Mouse (Mus musculus) urinary bladder, postnatal 14 days (tissue): Measurements from ENCODE around the gene Fgf8.

ENCODE experiments used
- DNase-seq: peaks from one replicate; pipeline ENCODE4 v3.0.0; 2021; ENCODE audit warnings: low spot score

Fgf8 gene

GRCm38 (mm10) chr19:45748691-45749242 lies 6.1 kb upstream of the Fgf8 start:
- no peak for DNase-seq

- no peak for DNase-seq
Observed at GRCm38 (mm10) chr19:45748206-45748605, 5.5 kb upstream of the Fgf8 start.

DNA sequence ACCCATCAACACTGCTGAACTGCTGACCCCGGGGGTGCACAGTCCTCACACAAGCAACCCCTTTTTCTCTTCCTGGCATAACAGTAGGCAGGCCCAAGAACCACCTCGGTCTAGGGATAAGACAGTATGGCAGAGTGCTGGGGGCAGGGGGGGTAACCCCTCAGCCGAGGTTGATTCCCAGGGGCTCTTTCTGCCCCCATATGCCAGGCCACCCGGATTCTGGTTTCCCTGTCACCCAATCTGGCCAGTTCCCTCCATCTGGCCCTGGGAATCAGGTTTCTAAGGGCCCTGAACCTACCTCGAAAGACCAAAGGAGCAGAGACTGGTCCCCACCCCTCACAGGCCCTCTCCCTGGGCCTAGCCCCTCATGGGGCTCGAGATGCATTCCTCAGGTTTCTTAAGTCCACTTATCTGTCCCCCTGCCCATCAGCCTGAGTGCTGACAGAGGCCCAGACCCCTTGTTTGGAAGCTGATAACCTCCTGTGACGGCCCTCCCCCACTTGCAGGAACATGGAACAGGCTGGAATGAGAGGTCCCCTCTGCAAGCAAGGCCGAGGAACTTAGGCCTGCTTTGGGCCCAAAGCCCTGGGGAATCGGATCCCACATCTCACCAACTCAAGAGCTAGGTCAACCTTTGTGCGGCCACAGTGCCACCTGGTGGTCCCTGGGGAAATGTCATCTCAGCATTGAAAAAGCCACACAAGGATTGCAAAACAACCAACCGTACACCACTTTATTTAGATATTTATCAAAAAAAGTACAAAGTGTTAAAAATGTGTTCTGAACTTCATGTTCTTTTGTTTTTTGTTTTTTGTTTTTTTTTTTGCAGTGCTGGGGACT lies 4.5 kb upstream of the Fgf8 start:
- peak; percentile 87 for DNase-seq

DNA sequence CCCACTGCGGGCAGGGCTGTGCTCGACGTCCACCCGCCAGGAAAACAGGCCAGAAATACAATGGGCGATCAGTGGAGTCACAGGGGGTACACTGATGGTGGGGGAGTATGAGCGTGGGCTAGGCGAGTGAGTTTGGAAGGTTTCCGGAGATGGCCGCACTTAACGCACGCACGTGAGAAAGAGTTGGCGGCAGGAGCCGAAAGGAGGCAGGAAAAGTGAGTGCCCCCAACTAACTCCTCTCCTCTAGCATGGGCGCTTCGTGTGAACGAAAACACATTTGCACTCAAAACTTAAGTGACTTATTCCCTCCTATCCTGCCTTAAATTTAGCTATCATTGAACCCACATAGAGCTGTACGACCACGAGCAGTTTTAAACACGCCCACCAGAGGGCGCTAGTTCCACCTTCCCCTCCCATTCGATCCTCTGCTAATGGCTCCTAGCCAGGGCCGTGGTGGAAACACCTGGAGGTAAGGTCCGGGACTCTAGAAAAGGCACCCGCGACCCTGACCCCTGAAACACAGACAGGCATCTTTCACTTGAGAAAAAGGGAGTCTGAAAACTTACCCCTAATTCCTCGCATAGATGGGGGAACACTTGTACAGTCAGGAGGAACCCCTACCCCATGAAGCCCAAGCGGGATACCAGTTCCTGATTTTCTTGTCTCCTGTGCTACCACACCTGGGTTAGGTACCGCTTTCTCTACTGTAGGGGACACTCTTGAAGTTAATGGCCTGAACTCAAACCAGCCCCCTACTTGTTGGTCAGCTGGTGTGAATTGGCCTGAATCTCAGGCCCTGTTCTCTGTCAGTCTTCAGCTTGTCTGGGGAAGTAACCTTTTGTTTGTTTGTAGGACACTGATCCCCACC lies 3.7 kb upstream of the Fgf8 start:
- peak; percentile 80 for DNase-seq

DNA sequence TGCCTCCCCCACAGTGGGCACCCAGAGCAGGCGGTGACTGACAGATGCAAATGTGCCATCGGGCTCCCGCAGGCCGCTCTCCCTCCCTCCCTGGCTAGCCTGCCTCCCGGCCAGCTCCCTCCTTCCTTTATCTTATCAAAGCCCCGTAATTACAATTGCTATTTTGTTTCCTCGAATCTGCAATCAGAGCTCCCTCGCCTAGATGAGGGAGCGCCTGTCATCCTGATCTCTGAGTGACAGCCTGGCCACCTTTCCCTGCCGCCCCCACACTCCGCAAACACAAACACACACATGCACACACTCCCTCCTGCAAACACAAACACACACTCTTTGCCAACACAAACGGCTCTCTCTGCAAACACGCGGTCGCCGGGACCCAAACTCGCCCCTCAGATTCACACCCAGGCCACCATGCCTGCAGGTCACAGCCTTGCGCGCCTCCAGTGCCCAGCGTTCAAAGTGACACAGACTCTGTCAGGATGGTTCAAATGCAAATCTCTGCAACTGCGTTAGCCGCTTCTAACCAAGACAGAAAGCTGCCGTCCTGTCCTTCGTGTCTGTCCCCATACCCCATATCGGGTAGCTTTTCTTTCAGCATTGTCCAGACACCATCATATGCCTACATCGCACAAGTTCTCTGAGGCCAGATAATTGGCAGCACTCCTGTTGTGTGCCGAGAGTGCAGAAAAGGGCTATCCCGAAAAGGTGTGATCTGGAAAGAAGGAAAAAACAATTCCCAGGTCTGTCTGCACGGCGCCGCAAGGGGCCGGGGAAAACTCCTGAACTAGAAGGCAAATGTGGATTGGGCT lies 2.8 kb upstream of the Fgf8 start:
- no peak for DNase-seq

DNA sequence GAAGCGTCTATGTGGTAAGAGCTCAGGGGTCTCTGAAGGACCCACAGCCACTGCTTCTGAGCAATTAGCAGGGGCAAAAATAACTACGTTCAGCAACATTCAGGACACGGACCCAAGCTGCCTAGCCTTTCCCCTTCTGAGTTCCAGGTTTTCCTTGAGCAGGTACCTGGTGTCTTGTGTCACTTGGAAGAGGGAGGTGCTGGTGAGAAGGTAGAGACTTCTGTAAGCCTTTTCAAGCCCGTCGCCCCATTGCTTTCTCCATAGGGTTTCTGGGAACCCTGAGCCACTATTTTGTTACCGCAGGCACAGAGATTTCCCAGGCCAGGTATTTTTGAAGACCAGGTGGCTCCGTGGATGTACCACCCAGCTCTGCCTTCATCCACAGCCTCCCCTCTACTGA lies 904 bp upstream of the Fgf8 start:
- DNase-seq: no peak

GRCm38 (mm10) chr19:45742984-45743575 lies 365 bp upstream of the Fgf8 start:
- no peak for DNase-seq

DNA sequence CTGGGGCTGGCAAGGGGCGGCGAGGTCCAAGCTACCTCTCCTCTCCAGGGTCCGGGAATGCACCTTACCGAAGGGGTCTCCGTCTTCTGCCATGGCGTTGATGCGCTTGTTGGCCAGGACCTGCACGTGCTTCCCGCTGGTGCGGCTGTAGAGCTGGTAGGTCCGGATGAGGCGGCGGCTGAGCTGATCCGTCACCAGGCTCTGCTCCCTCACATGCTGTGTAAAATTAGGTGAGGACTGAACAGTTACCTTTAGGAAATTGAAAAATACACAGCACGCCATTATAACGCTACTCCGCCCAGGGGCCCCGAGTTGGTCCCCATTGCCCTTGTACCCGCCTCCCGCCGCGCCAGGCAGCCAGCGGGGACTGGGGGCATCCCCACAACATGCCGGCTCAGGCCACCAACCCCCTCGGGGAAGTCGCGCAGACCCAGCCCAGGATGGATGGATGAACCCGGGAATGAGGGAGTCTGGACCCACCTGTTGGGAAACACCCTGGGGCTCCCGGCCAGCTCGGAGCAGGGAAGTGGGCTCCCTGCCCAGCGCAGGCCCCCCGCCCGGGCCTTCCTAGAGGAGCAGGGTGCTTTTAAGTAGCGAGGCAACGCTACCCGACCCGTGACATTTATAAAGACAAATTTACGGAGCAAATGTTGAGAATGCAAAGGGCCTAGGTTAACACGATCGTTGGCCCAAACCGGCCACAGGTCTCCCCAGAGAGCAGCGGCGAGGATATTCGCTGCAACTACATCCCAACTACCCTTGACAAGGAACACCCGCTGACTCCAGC lies 1.1 kb downstream of the Fgf8 start:
- DNase-seq: no peak

DNA sequence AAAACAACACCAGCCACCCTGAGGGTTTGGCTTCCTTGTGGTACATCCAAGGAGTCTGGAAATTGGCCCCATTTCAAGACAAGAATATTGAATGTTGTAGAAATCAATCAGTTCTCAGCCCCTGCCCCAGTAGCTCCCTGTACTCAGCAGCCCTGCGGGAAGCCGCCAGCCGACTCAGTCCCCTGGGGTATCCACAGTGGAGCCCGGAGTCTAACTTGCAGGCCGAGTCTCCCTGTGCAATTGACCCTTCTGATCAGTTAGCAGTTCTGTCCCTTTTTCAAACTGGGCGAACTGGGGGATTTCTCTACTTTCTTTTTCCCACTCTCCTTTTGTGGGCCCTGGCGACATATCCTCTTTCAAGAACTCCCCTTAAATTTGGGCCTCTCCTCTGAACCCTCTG lies 1.9 kb downstream of the Fgf8 start:
- no peak for DNase-seq

DNA sequence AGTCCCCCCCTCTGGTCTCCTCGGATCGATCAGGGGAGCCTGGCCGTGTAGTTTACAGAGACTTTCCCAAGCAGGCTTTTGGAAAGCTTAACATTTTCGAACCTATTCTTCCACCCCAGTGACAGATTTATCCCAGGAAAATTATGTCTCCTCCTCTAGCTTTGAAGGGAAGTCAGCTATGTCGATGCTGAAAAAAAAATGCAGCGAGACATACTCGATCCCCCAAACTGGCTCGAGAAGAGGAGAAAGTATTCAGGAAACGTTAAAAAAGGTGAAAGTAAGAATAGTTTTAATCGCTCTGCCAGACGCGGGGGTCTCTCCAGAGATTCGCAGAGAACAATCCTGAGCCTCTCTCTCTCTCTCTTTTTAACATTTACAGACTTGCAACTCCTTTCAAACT lies 2.5 kb downstream of the Fgf8 start:
- no peak for DNase-seq

- DNase-seq: no peak
Observed at GRCm38 (mm10) chr19:45738521-45738920, 4.2 kb downstream of the Fgf8 start.

DNA sequence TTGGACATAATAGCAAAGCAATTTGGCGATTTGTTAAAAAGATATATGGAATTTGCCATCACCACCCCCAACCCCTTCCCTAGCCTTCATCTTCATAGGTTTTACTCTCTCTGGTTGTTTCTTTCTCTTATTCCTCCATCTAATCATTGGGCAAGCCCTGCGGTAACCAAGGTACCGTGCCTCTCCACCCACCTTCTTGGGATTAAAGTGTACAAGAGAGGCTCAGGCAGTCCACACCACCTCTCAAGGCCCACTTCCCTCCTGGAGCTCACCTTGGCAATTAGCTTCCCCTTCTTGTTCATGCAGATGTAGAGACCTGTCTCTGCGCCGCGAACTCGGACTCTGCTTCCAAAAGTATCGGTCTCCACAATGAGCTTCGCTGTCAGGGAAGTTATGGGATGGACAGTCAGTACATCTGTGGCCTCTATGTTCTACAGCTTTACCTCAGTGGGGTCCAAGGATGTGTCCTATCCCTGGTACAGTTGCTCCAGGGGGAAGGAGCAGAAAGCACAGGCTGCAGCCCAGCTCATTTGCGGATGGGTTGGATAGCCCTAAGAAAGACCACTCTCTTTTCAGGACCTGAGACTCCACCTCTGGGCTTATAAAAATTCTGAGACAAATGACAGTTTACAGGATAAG lies 4.8 kb downstream of the Fgf8 start:
- DNase-seq: no peak

DNA sequence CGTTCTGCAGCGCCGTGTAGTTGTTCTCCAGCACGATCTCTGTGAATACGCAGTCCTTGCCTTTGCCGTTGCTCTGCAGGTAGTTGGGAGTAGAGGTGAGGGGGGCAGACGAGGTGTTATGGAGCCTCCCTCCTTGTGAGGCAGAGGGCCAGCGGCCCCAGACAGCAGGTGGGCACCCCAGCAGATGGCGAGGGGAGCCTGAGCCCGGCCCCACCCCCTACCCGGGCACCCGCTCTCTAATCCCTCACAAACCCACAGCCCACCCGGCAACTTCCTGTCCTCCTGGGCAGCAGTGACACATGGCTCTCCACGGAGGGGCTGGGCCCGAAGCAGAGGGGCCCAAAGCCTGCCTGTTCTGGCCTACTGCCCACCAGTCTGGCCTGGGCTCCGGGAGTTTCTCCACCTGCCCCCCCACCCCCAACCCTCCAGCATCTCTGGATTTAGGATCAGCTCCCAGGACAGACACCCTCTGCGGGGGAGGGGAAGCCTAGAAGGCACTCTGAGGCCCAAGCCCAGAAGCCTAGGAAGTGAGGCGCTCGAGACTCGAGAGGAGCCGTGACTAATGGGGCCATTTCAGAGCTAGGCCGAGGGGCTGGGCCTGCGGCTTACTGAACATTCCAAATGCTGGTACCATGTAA lies 5.4 kb downstream of the Fgf8 start:
- DNase-seq: no peak

DNA sequence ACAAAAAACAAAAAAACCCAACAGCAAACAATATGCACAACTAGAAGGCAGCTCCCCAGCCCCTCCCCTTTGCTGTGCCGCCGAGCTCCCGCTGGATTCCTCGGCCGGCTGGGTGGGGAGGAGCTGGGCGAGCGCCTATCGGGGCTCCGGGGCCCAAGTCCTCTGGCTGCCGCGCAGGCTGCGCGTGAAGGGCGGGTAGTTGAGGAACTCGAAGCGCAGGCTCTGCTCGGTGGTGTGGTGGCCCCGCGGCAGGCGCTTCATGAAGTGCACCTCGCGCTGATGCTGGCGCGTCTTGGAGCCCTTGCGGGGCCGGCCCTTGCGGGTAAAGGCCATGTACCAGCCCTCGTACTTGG lies 5.9 kb downstream of the Fgf8 start:
- DNase-seq: peak; percentile 47

DNA sequence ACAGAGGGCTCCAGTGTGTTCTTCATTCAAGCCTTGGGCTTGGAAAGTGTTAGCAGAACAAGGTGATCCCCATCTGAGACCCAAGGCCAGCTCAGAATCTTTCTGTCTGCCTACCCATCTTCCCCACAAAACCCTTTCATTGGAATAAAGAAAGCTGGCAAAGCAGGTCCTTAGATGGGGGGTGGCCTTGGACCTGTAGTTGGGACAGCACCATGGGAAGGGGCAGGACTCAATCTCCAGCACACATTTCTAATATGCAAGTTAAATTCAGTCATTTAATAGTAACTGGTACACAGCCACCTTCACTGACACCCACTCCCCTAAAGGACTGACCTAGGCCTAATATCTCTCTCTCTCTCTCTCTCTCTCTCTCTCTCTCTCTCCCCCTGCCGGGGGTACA lies 6.5 kb downstream of the Fgf8 start:
- no peak for DNase-seq

DNA sequence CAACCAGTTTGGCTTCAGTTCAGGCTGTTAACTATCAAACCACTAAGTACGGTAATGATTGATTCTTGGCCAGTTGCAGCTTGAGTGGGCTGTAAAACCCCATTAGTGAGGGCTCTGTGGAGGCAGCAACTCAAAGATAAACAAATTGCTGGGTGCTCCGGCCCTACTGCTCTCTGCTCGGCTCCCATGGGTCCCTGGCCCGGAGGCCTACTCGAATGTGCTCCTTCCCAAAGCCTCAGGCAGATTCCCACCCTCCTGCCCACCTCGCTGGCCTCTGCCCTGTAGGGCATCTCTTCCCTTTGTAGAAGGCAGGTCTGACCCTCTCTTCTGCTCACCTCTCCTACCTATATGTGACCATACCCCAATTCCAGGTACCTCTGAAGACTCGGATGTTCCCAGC lies 8.0 kb downstream of the Fgf8 start:
- DNase-seq: no peak

- DNase-seq: no peak
Observed at GRCm38 (mm10) chr19:45734191-45734590, 8.5 kb downstream of the Fgf8 start.

DNA sequence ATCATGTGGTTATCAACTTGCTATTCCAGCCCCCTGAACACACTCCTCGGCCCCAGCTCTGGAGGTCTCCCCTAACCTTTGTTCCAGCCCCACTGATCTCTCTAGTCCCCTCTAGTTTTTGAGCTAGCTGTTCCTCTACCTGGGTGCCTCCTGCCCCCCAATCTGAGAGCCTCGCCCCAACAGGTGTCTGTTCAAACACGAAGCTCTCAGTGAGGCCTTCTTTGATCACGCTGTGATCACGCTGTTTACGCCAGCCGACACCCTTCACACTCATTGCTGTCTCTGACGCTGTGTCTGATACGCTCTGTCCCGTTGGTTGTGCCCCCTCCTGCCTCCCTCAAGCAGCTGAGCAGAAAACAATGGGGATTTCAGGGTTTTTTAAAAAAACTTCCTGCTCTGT lies 9.2 kb downstream of the Fgf8 start:
- no peak for DNase-seq

DNA sequence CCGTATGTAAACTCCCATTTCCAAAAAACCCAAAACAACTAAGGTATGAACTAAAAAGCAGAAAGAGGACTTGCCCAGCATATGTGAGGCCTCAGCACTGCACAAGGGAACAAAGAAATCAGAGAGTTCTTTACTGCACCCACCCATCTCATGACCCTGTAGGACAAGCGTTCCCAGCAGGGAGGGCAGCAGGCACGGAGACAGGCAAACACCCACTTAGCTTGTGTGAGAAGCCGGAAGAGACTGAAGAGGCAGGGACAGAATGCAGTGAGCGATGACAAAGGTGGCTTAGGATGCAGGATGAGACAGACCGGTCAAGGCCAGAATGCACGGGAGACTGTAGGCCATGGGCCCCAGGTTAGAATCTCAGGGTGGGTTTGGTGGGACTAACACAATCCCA lies 11.1 kb downstream of the Fgf8 start:
- no peak for DNase-seq

GRCm38 (mm10) chr19:45730042-45730441 lies 12.7 kb downstream of the Fgf8 start:
- DNase-seq: no peak
